ENCODE assay signal across 9 mouse cellular contexts in genomic region chr4:148158436-148159348, GRCm38 (mm10). TPM values are rescaled to one million over a fixed set of nuclear protein-coding genes. Genes with fewer than 3 reads are reported as not detected.
DNase-seq lines count a peak whose midpoint lies in the region; ATAC-seq and TF ChIP-seq lines count a peak whose summit lies in the region.
"Had no signal": no experiment of that assay in that cellular context is flagged by ENCODE, and none has a peak within 500 bp of the region (broad histone marks: within the 10 kb centered on the region; RNA-seq: fewer than 3 reads in every experiment).

No protein-coding gene starts in this region.

- peak overlapping the region; percentile 83 for H3K4me2 ChIP-seq in heart, embryonic 11.5 days
- peak overlapping the region; percentile 86 for H3K4me2 ChIP-seq in intestine, postnatal 0 days (replicated peaks; ENCODE audit: low read depth)

- peak overlapping the region; percentile 75 for H3K9ac ChIP-seq in heart, embryonic 11.5 days (ENCODE audit: low read depth, low read length)
- peak overlapping the region; percentile 75 for H3K9ac ChIP-seq in ES-Bruce4 (ENCODE audit: low read depth, poor library complexity, severe bottlenecking)
- H3K9ac ChIP-seq in intestine, postnatal 0 days (ENCODE audit: low read depth, low read length): peak overlapping the region; percentile 62

- H3K4me1 ChIP-seq in heart, embryonic 11.5 days (ENCODE audit: control insufficient read depth, insufficient read depth, low read length): peaks cover 14% of the 10 kb centered on the region
- peaks cover 5% of the 10 kb centered on the region for H3K4me1 ChIP-seq in ES-Bruce4 (ENCODE audit: control insufficient read depth, insufficient read depth, low read length)
- no peaks in the 10 kb centered on the region for H3K4me1 ChIP-seq in intestine, postnatal 0 days (replicated peaks; ENCODE audit: control insufficient read depth, insufficient read depth, low read length)

- peaks cover 2% of the 10 kb centered on the region; the same call in 1 of the 2 replicates for H3K36me3 ChIP-seq in heart, embryonic 11.5 days (ENCODE audit: control insufficient read depth, insufficient read depth, low read length)
- peaks cover 6% of the 10 kb centered on the region for H3K36me3 ChIP-seq in ES-Bruce4 (ENCODE audit: control insufficient read depth, insufficient read depth, low read length, poor library complexity, severe bottlenecking)
- no peaks in the 10 kb centered on the region for H3K36me3 ChIP-seq in intestine, postnatal 0 days (ENCODE audit: control insufficient read depth, insufficient read depth)

- 29% methylated on average over 27 of the region's 27 CpGs for WGBS in heart, embryonic 11.5 days (ENCODE audit: insufficient replicate concordance)
- 48% methylated on average over 27 of the region's 27 CpGs for WGBS in intestine, postnatal 0 days

- no peaks in the 10 kb centered on the region for H3K9me3 ChIP-seq in heart, embryonic 11.5 days (replicated peaks; ENCODE audit: control insufficient read depth, low read length)
- no peaks in the 10 kb centered on the region for H3K9me3 ChIP-seq in ES-Bruce4 (replicated peaks; ENCODE audit: control insufficient read depth, insufficient read depth, low read length, poor library complexity, severe bottlenecking)
- no peaks in the 10 kb centered on the region for H3K9me3 ChIP-seq in intestine, postnatal 0 days (ENCODE audit: control insufficient read depth)

- TF ChIP-seq CTCF in ES-Bruce4 (IDR thresholded peaks at IDR 0.05; ENCODE audit: low read depth, low read length): no peak
- no peak for TF ChIP-seq CTCF in intestine, postnatal 0 days (IDR thresholded peaks at IDR 0.05; ENCODE audit: low read depth)

- 0 out of 2 replicates have a peak, but pooled peaks have one; percentile 8 for TF ChIP-seq EP300 in ES-Bruce4 (IDR thresholded peaks at IDR 0.05; ENCODE audit: insufficient read depth, low read depth, low read length)

- DNase-seq in heart, postnatal 4 days: no peak
- DNase-seq in embryo, embryonic 11 days: peak; percentile 64
- DNase-seq in mesoderm, embryonic 11.5 days (ENCODE audit: low read depth, low spot score): peak; percentile 42
- DNase-seq in ovary, postnatal 14 days (ENCODE audit: low spot score): no peak

- peaks cover 41% of the 10 kb centered on the region for H3K27me3 ChIP-seq in heart, embryonic 11.5 days (ENCODE audit: control insufficient read depth, insufficient read depth, low read length)
- H3K27me3 ChIP-seq in ES-Bruce4 (ENCODE audit: control insufficient read depth, insufficient read depth, low read length, poor library complexity, severe bottlenecking): no peaks in the 10 kb centered on the region
- H3K27me3 ChIP-seq in intestine, postnatal 0 days (replicated peaks; ENCODE audit: control insufficient read depth, insufficient read depth, low read length): peaks cover 34% of the 10 kb centered on the region
- H3K27me3 ChIP-seq: Patski had no signal

- 0 out of 2 replicates have a peak overlapping the region, but pooled peaks have one; percentile 37 for H3K27ac ChIP-seq in heart, embryonic 11.5 days (ENCODE audit: low read depth, low read length)
- no peak overlapping the region for H3K27ac ChIP-seq in ES-Bruce4 (ENCODE audit: insufficient read depth, low read length)
- peak overlapping the region; percentile 35; the same call in 1 of the 2 replicates for H3K27ac ChIP-seq in intestine, postnatal 0 days (ENCODE audit: low read depth, low read length)

- ATAC-seq in heart, embryonic 11.5 days (replicated peaks; ENCODE audit: insufficient number of reproducible peaks, low FRiP score, low TSS enrichment): no peak
- ATAC-seq in intestine, postnatal 0 days: no peak
- no peak for ATAC-seq in megakaryocyte-erythroid progenitor cell, adult 5-6 weeks (replicated peaks; ENCODE audit: low FRiP score, low TSS enrichment, poor library complexity, severe bottlenecking)

- peak overlapping the region; percentile 51 for H3K4me3 ChIP-seq in heart, embryonic 11.5 days (ENCODE audit: low read depth, low read length)
- peak overlapping the region; percentile 90 for H3K4me3 ChIP-seq in ES-Bruce4 (ENCODE audit: low read depth, low read length)
- peak overlapping the region; percentile 56 for H3K4me3 ChIP-seq in intestine, postnatal 0 days (ENCODE audit: low read depth, low read length)

- no peak for TF ChIP-seq POLR2A in ES-Bruce4 (IDR thresholded peaks at IDR 0.05; ENCODE audit: insufficient read depth, low read length)

RNA-seq across cellular contexts. Expression of gene Fbxo44, which starts 1.6 kb away (rescaled TPM):
- 20.4 and 24.8 TPM in 2 replicates for polyA plus RNA-seq in heart, embryonic 11.5 days (2014; fragmentation: Nextera tagmentation; extraction: Ambion mirVana)
- 10 to 100 TPM; 18.2 to 22.7 TPM for total RNA-seq in heart, postnatal 4 days (2021)
- polyA plus RNA-seq in ES-Bruce4 (2011; ENCODE audit: insufficient read depth, insufficient read length, low read depth, missing spikeins): 12.5 and 13.3 TPM in 2 replicates
- polyA plus RNA-seq in intestine, postnatal 0 days (2015; fragmentation: Nextera tagmentation; extraction: Ambion mirVana): 7.7 and 9.3 TPM in 2 replicates
- total RNA-seq in megakaryocyte-erythroid progenitor cell, adult 5-6 weeks (2014; fragmentation: Nextera tagmentation): 6.0 and 6.6 TPM in 2 replicates
- total RNA-seq in megakaryocyte-erythroid progenitor cell, adult 5-6 weeks (2017): 4.1 and 5.5 TPM in 2 replicates

RNA-seq across cellular contexts. Expression of gene Fbxo2, which starts 1.7 kb away (rescaled TPM):
- polyA plus RNA-seq in heart, embryonic 11.5 days (2014; fragmentation: Nextera tagmentation; extraction: Ambion mirVana): 0.84 TPM in 2 replicates
- total RNA-seq in heart, postnatal 4 days (2021): under 1 TPM in 1 of 2 experiments, not detected in 1; 0.27 TPM
- polyA plus RNA-seq in ES-Bruce4 (2011; ENCODE audit: insufficient read depth, insufficient read length, low read depth, missing spikeins): 6.0 and 6.9 TPM in 2 replicates
- polyA plus RNA-seq in intestine, postnatal 0 days (2015; fragmentation: Nextera tagmentation; extraction: Ambion mirVana): 0.44 and 0.76 TPM in 2 replicates
- total RNA-seq in megakaryocyte-erythroid progenitor cell, adult 5-6 weeks (2014; fragmentation: Nextera tagmentation): not detected in 2 replicates
- not detected in 2 replicates for total RNA-seq in megakaryocyte-erythroid progenitor cell, adult 5-6 weeks (2017)

RNA-seq across cellular contexts. Expression of gene Fbxo6, which starts 6.8 kb away (rescaled TPM):
- polyA plus RNA-seq in heart, embryonic 11.5 days (2014; fragmentation: Nextera tagmentation; extraction: Ambion mirVana): 23.3 and 24.5 TPM in 2 replicates
- total RNA-seq in heart, postnatal 4 days (2021): 10 to 100 TPM; 24.7 to 26.3 TPM
- polyA plus RNA-seq in ES-Bruce4 (2011; ENCODE audit: insufficient read depth, insufficient read length, low read depth, missing spikeins): 41.6 and 51.5 TPM in 2 replicates
- polyA plus RNA-seq in intestine, postnatal 0 days (2015; fragmentation: Nextera tagmentation; extraction: Ambion mirVana): 55.4 and 60.6 TPM in 2 replicates
- total RNA-seq in megakaryocyte-erythroid progenitor cell, adult 5-6 weeks (2014; fragmentation: Nextera tagmentation): 19.7 and 25.6 TPM in 2 replicates
- total RNA-seq in megakaryocyte-erythroid progenitor cell, adult 5-6 weeks (2017): 10.5 and 12.7 TPM in 2 replicates

RNA-seq across cellular contexts. Expression of gene Draxin, which starts 28.2 kb away (rescaled TPM):
- 0.06 and 0.16 TPM in 2 replicates for polyA plus RNA-seq in heart, embryonic 11.5 days (2014; fragmentation: Nextera tagmentation; extraction: Ambion mirVana)
- not detected for total RNA-seq in heart, postnatal 4 days (2021)
- 0.17 and 0.22 TPM in 2 replicates for polyA plus RNA-seq in ES-Bruce4 (2011; ENCODE audit: insufficient read depth, insufficient read length, low read depth, missing spikeins)
- 0.03 and 0.05 TPM in 2 replicates for polyA plus RNA-seq in intestine, postnatal 0 days (2015; fragmentation: Nextera tagmentation; extraction: Ambion mirVana)
- total RNA-seq in megakaryocyte-erythroid progenitor cell, adult 5-6 weeks (2014; fragmentation: Nextera tagmentation): not detected in 2 replicates
- not detected in 2 replicates for total RNA-seq in megakaryocyte-erythroid progenitor cell, adult 5-6 weeks (2017)

RNA-seq across cellular contexts. Expression of gene Mad2l2, which starts 28.5 kb away (rescaled TPM):
- polyA plus RNA-seq in heart, embryonic 11.5 days (2014; fragmentation: Nextera tagmentation; extraction: Ambion mirVana): 45.3 and 47.2 TPM in 2 replicates
- 10 to 100 TPM; 17.9 to 19.9 TPM for total RNA-seq in heart, postnatal 4 days (2021)
- polyA plus RNA-seq in ES-Bruce4 (2011; ENCODE audit: insufficient read depth, insufficient read length, low read depth, missing spikeins): 45.9 and 60.3 TPM in 2 replicates
- 22.6 and 24.9 TPM in 2 replicates for polyA plus RNA-seq in intestine, postnatal 0 days (2015; fragmentation: Nextera tagmentation; extraction: Ambion mirVana)
- total RNA-seq in megakaryocyte-erythroid progenitor cell, adult 5-6 weeks (2014; fragmentation: Nextera tagmentation): 25.1 and 28.9 TPM in 2 replicates
- total RNA-seq in megakaryocyte-erythroid progenitor cell, adult 5-6 weeks (2017): 5.8 and 10.9 TPM in 2 replicates

Comparison
In these comparisons a context has a peak if more than half of its experiments do, and no peak if none do; other contexts are left out.
1. DNase-seq: peak in embryo, embryonic 11 days (single experiment) and mesoderm, embryonic 11.5 days (single experiment); none in heart, postnatal 4 days (single experiment) and ovary, postnatal 14 days (single experiment).
2. Peak in every context shown above with its lines, with median percentiles within 50 percentile points of each other: H3K4me3 ChIP-seq and H3K9ac ChIP-seq.